Mouse (Mus musculus) heart, postnatal 36 days (tissue): ENCODE results near the gene Yeats2. TPM values are rescaled to one million over a fixed set of nuclear protein-coding genes. Genes with fewer than 3 reads are reported as not detected.
A peak's percentile ranks its signal among the peaks of the same experiment; 100 is the strongest.
"Not testable (repeated sequence)": the region's sequence is repeated elsewhere in the genome, so short reads cannot be mapped to it uniquely, and the experiment has no call there.

Source experiments
- DNase-seq, 2 experiments: peaks; one replicate each; pipeline ENCODE4 v3.0.0; 2021 to 2022
- intact Hi-C: fragments of 180-260 bp; cut with DNase I; formaldehyde crosslinking; loops from one replicate; pipeline ENCODE4 v1.15.1; 2025
- total RNA-seq, 2 experiments: library from RNA; stranded (reverse); gene quantifications; 2 replicates each; pipeline ENCODE4 v1.2.3; 2021

The Yeats2 gene
- total RNA-seq: 10 to 100 TPM; 10.3 to 12.3 TPM

- intact Hi-C loops: loop anchor here (5.0 kb wide), 1 partner anchor 44 kb away; the partner anchor contains the start of gene Klhl24
- DNase-seq: peak; percentile 81 to 89
Measured at GRCm38 (mm10) chr16:20140772-20141531, at the start of gene Yeats2. TSS of gene Yeats2 (plus strand) at chr16:20141063.

GRCm38 (mm10) chr16:20095966-20096365, 44.9 kb upstream of the Yeats2 start:
- DNase-seq: no peak
- intact Hi-C loops: loop anchor here (2.0 to 5.0 kb wide), 4 partner anchors 46 to 189 kb away; partner anchors contain the start of genes Klhl6 and Yeats2

DNA sequence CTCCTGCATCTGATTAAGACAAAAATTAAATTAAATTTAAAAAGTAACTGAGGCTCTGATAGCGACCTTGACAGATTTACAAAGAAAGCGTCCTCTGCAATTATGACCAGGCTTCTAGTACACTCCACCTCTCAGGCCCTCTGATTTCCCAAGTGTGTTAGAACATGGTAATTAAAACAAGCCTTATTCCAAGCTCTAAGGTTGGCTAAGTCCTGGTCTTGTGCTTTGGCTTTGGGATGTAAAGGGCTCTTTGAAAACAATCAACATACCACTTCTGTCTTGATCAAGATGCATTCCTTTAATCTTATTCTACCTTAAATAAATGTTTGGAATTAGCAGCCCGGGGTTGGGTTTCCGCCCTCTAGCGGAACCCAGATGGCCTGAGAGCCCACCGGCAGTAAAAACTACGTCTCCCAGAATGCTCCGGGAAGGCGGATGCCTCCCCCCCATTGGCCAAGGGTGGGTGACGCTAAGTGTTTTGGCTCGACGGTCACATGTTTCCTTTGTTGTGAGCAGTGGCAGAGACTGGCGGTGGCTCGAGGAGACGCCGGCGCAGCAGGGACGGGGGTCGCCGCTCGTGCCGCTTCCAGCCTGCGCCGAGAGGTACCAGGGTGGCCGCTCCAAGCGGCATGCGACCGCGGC, 43.7 kb upstream of the Yeats2 start, which contains the start of gene Klhl24:
Gene Klhl24, plus strand, starts transcription at position 474 of the 642 bp plus-strand sequence.
- intact Hi-C loops: loop anchor here (2.0 to 5.0 kb wide), 4 partner anchors 45 to 190 kb away; partner anchors contain the start of genes Klhl6 and Yeats2
- DNase-seq: peak; percentile 87 to 89

DNA sequence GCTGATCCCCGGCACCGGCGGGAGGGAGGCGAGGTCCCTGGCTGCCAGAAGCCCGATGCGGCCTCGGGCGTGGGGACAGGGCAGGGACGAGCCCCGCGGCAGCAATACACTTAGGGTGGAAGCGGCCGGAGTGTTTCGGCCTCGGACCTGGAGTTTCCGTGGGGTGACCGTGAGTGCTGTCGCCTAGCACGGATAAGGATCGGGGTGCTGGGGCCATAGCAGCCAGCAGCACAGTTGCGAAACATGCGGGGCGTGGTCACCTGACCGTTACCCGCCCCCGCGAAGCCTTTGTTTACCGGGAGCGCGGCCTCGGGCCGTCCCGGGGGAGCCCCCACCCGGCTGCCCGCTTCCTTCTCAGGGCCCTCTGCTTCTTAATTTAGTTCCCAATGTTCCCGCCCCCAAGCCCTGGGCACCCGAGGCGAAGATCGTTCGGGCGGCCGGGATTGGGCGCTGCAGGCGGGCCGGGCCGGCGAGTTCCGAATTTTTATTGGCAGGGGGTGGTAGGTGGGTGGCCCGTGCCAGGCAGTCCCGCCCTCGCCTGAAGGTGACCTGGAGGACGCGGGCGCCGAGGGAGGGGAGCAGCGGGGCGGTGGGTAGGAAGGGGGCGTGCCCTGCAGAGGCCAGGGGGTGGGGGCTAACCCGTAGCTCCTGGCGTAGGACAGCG, 43.0 kb upstream of the Yeats2 start:
- intact Hi-C loops: loop anchor here (2.0 to 5.0 kb wide), 4 partner anchors 44 to 191 kb away; partner anchors contain the start of genes Klhl6 and Yeats2
- DNase-seq: peak; percentile 90 to 95

DNA sequence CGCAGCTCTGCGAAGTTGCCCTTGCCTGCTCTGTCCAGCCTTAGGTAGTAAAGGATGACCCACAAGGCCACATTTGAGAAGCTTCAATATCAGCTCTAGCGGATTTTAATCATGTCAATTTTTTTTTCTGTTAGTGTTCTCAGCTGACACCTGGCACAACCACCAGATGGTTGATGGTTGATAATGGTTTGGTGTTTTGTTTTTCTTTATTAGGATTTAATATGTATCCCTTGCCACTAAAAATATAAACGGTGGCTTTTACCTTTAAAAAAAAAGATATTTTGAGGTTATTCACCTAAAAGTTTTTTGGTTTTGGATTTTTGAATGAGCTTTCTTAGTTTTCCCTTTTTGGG, 42.5 kb upstream of the Yeats2 start:
- intact Hi-C loops: loop anchor here (5.0 kb wide), 3 partner anchors 44 to 116 kb away; partner anchors contain the start of genes Klhl6 and Yeats2
- no peak for DNase-seq

- DNase-seq: no peak
- intact Hi-C loops: loop anchor here (5.0 kb wide), 3 partner anchors 43 to 117 kb away; partner anchors contain the start of genes Klhl6 and Yeats2
Measured at GRCm38 (mm10) chr16:20098866-20099629, 41.8 kb upstream of the Yeats2 start.

DNA sequence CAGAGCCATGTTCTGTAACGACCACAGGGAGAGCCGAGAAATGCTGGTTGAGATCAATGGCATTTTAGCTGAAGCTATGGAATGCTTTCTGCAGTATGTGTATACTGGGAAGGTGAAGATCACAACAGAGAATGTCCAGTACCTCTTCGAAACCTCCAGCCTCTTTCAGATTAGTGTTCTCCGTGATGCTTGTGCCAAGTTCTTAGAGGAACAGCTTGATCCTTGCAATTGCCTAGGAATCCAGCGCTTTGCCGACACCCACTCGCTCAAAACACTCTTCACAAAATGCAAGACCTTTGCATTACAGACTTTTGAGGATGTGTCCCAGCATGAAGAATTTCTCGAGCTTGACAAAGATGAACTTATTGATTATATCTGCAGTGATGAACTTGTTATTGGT, 33.9 kb upstream of the Yeats2 start:
- intact Hi-C loops: loop anchor here (10.0 kb wide), 1 partner anchor 198 kb away; the partner anchor contains the start of gene Parl
- DNase-seq: no peak

DNA sequence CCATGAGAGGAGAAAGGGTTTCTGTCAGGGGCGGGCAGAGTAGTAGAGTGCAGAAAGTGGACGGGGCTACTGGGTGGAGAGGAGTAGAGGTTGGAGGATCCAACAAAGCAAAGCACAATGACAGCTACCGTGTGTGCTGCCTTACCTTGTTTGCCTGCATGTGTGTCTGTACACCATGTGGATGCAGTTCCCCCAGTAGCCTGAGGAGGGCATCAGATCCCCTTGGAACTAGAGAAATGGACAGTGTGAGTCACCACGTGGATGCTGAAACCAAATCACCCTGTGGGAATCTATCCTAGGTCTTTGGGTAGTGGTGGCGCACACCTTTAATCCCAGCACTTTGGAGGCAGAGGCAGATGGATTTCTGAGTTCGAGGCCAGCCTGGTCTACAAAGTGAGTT, 31.9 kb upstream of the Yeats2 start:
- no peak for DNase-seq
- intact Hi-C loops: loop anchor here (10.0 kb wide), 1 partner anchor 196 kb away; the partner anchor contains the start of gene Parl

DNA sequence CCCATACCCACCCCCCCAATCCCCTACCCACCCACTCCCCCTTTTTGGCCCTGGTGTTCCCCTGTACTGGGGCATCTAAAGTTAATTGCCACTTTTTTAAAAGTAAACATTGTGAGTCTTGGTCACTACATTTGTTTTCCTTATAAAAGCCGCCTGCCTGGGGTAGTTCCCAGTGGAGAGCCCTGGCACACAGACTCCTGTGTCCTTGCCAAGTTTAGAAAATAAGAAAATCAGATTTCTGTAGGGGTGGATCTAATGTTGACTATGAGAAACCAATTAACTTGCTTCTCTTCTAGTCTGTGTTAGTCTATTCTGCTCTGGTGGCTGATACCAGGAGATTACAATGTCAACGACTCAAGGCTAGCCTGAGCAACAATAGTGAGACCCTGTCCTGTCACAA, 28.2 kb upstream of the Yeats2 start:
- intact Hi-C loops: no loop called here
- DNase-seq: no peak

- intact Hi-C loops: no loop called here
- no peak for DNase-seq
Measured at GRCm38 (mm10) chr16:20116069-20116468, 24.8 kb upstream of the Yeats2 start.

DNA sequence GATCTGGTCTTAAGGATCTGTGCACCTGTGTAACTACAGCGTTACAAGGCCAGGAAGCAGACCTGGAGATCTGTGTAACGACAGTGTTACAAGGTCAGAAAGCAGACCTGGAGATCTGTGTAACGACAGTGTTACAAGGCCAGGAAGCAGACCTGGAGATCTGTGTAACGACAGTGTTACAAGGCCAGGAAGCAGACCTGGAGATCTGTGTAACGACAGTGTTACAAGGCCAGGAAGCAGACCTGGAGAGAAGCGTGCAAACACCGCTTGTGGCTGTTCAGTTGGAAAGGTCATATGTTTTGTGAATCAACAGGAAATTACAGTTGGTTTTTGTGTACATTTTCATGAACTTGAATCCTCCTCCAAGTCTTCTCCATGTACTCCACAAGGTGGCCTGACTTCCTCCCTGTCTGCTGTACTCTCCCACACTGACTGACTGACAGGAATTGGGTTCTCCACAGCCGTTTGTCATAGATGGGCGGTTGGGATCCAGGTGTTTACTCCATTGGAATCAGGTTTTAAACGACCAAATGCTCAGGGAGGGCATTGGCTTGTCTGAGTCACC, 14.5 kb upstream of the Yeats2 start:
- intact Hi-C loops, DNase-seq: not testable (repeated sequence)

DNA sequence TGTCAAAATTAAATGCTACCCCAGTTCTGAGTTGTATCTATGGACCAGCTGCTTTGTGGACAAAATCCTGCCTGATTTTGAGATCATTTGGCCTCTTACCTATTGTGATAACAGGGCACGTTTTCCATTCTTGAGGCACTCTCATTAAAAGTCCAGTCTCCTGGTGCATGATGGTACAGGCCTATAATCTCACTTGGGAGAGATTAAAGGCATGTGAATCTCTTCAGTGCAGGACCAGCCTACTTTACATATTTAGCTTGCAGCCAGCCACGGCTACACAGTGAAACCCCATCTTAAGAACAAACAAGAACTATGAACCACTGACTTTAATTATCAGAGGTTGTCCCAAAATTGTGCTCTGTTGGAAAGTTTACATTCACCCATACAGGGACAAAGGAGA, 10.5 kb upstream of the Yeats2 start:
- DNase-seq: no peak
- intact Hi-C loops: no loop called here

- no peak for DNase-seq
- intact Hi-C loops: loop anchor here (5.0 kb wide), 1 partner anchor 47 kb away; the partner anchor contains the start of gene Klhl24
Measured at GRCm38 (mm10) chr16:20144568-20144967, 3.7 kb downstream of the Yeats2 start.

DNA sequence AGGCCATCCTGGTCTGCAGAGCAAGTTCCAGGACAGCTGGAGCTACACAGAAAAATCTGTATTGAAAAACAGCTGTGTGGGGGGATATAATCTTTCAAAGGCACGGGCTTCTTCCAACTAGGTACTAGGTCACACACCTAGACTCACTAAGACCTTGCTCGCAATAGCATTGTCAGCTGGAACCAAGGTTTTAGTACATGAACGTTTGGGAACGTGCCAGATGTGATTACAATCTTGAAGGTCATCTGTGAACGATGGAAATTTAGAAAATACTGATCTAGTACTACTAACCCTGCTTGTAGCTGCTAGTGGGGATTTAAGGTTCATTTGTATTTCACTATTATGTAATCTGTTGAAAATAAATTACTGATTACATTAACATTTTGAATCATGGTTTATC, 11.1 kb downstream of the Yeats2 start:
- intact Hi-C loops: no loop called here
- no peak for DNase-seq

GRCm38 (mm10) chr16:20153742-20154141, 12.9 kb downstream of the Yeats2 start:
- intact Hi-C loops: no loop called here
- DNase-seq: no peak

GRCm38 (mm10) chr16:20160130-20160529, 19.3 kb downstream of the Yeats2 start:
- no peak for DNase-seq
- intact Hi-C loops: no loop called here

- intact Hi-C loops: no loop called here
- DNase-seq: no peak
Measured at GRCm38 (mm10) chr16:20169071-20169470, 28.2 kb downstream of the Yeats2 start.

DNA sequence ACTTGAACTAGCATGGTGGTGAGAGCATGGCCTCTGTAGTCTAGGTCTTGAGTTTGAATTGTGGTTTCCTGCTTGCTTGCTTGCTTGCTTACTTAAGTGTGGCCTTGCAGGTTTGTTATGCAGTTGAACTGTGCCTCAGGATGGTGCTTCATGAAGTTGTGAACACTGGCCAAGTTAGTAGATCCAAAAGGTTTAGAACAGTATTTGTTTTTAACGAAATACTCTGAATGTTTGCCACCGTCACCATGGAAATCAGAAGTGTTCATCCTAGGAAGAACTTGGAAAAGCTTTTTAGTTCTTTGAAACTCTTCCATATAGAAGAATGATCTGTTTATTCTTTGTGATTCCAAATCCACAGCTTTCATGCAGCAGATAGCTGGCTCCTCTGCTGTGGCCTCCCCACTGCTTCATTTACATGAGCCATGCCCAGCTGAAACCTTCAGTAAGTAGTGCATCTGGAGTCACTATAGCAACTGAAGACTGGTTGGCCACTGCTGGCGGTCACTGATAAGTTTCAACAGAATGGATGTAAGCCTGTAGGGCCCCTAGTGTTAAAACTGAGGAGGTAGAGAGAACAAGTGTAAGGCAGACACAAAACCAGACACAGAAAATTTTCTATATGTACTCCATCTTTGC, 28.7 kb downstream of the Yeats2 start:
- intact Hi-C loops: no loop called here
- DNase-seq: peak in 1 of 2 experiments; percentile 5
